Mouse (Mus musculus) heart, embryonic 13.5 days (tissue): Measurements from ENCODE around the gene Kdm2b. TPM values are rescaled to one million over a fixed set of nuclear protein-coding genes. Genes with fewer than 3 reads are reported as not detected.

Source experiments
- ATAC-seq: fragments of 200-750 bp; cut with Nextera tagmentation; 2 replicates; pipeline ENCODE4 v1.8.0; 2017; ENCODE audit warnings: moderate TSS enrichment; ENCODE audit not compliant: insufficient number of reproducible peaks, low FRiP score, low TSS enrichment; ENCODE audit errors: extremely low read depth
- H3K27ac ChIP-seq: fragments of 300-500 bp; sonication (generic); replicated peaks from 2 replicates; pipeline ENCODE4 v1.5.1; 2015; ENCODE audit warnings: moderate library complexity, mild to moderate bottlenecking, inconsistent platforms
- H3K27me3 ChIP-seq: fragments of 300-500 bp; sonication (generic); replicated peaks from 2 replicates; pipeline ENCODE4 v1.6.1; 2015; ENCODE audit warnings: mild to moderate bottlenecking, inconsistent platforms
- H3K36me3 ChIP-seq: fragments of 300-500 bp; sonication (generic); 2 replicates; pipeline ENCODE4 v1.6.1; 2015; ENCODE audit warnings: mild to moderate bottlenecking, inconsistent platforms
- H3K4me1 ChIP-seq: fragments of 300-500 bp; sonication (generic); 2 replicates; pipeline ENCODE4 v1.6.1; 2015; ENCODE audit warnings: inconsistent platforms
- H3K4me2 ChIP-seq: fragments of 300-500 bp; sonication (generic); 2 replicates; pipeline ENCODE4 v1.6.1; 2015; ENCODE audit warnings: inconsistent platforms, mild to moderate bottlenecking, moderate library complexity
- H3K4me3 ChIP-seq: fragments of 300-500 bp; sonication (generic); 2 replicates; pipeline ENCODE4 v1.5.1; 2015; ENCODE audit warnings: moderate library complexity, mild to moderate bottlenecking, inconsistent platforms
- H3K9ac ChIP-seq: fragments of 300-500 bp; sonication (generic); 2 replicates; pipeline ENCODE4 v1.6.1; 2015; ENCODE audit warnings: inconsistent platforms, mild to moderate bottlenecking, moderate library complexity
- H3K9me3 ChIP-seq: fragments of 300-500 bp; sonication (generic); 2 replicates; pipeline ENCODE4 v1.6.1; 2016; ENCODE audit warnings: inconsistent platforms
- WGBS: fragments of 180-500 bp; shearing (Covaris S2); methylation state at CpG from one replicate; pipeline ENCODE4 v1.1.7; 2015; ENCODE audit warnings: mixed read lengths; 5-methylcytosine and 5-hydroxymethylcytosine counted together
- polyA plus RNA-seq: library from polyadenylated mRNA; unstranded; fragments of >200 nt; fragmentation: Nextera tagmentation; extraction: Ambion mirVana; gene quantifications from 2 replicates; pipeline ENCODE4 v1.2.1, GENCODE M21; 2015

Gene Kdm2b
- 26.3 and 28.2 TPM in 2 replicates for polyA plus RNA-seq

DNA sequence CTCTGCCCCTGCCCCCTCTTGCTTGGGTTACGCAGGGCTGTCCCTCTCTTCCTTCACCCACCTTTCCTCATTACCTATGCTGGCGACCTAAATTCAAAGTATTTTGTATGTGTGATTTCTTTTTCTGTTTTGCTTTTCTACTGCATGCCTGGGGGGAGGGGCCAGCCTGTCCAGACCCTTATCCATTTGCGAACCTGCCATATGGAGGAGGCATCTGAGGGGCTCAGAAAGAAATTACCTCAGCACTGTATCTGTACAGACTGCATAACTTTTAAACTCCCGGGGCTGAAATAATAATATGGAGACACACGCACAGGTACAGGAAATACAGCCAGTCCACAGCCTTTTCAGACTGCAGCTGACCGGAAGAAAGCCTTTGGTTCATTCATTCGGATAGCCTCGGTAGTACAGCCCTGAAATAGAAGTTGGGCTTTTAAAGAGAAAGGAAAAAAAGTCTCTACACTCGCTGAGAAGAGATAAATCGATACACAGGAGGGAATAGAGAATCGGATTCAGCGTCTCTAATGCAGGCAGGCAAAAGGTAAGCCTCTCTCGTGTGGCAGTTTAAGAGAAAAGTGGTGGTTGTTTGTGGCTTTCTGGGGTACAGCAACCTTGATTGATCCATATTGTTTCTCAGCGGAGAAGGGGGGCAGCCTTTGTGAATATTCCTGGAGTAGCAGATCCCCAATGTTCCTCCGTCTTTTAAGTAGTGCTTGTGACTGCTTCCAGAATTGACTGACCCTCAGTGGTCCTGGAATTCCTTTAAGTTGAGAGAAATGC lies at the start of gene Kdm2b:
Kdm2b (minus strand) TSS at position 273 of the 780 bp plus-strand sequence.
- peak within 1 kb of the TSS; percentile 93 for H3K9ac ChIP-seq
- peak within 1 kb of the TSS; percentile 80 for H3K4me3 ChIP-seq
- no peaks in the 10 kb centered on the region for H3K9me3 ChIP-seq
- no peaks in the 10 kb centered on the region for H3K36me3 ChIP-seq
- H3K27me3 ChIP-seq, result peaks cover 12% of the 10 kb centered on the region; the same call in 1 of the 2 replicates
- H3K4me2 ChIP-seq, result peak within 1 kb of the TSS; percentile 99
- peaks cover 67% of the 10 kb centered on the region for H3K4me1 ChIP-seq
- H3K27ac ChIP-seq, result peak within 1 kb of the TSS; percentile 93
- ATAC-seq, result no peak
- 2% methylated on average over 15 of the region's 15 CpGs for WGBS

DNA sequence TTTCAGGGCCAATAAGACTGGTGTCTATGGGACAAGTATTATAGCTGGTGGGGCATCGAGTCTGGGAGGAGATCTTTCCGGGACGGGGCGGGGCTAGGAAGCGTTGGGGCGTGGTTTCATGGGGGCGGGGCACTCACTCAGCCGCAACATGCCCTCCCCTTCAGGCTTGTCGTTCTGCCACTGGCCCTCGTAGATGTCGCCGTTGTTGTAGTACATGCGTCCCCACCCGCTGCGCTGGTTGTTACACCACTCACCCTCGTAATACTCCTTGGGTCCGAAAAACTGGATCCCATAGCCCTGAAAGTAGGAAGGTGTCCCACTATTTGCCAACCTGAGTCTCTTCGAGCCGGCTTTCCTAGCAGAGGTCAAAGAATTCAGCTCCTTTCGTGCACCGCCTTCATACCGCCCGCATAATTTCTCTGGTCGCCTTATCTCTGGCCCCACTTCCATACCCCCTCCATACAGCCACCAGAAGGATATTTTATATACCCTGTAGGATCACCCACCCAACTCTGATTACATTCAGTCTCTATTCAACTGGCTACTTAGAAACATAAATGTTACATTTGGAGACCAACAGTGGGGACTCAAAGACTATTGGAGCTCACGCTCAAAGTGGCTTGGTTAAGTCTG lies 49.6 kb upstream of the Kdm2b start:
- H3K4me1 ChIP-seq, result peaks cover 19% of the 10 kb centered on the region
- WGBS, result 3% methylated on average over 25 of the region's 25 CpGs
- H3K27ac ChIP-seq, result no peak overlapping the region; the same call in 1 of the 2 replicates
- H3K4me2 ChIP-seq, result peak overlapping the region; percentile 82
- H3K9ac ChIP-seq, result peak overlapping the region; percentile 73
- H3K27me3 ChIP-seq, result no peaks in the 10 kb centered on the region
- peak; percentile 73 for ATAC-seq
- no peaks in the 10 kb centered on the region for H3K36me3 ChIP-seq
- no peaks in the 10 kb centered on the region for H3K9me3 ChIP-seq
- H3K4me3 ChIP-seq, result peak overlapping the region; percentile 50

DNA sequence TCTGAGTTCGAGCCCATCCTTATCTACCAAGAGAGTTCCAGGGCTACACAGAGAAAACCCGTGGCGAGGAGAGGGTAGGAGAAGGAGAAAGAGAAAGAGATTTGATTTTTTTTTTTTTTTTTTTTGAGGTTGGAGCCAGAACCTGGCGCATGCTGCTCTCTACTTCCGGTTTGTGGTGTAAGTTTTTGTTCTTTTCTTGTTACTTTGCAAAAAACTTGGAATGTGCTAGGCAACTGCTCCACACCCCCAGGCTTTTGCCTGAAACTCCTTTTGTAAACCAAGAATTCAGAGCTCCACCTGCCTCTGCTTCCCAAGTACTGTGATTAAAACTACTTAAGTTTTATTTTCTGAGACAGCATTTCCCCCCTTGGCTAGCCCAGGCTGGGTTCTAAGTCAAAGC lies 48.5 kb upstream of the Kdm2b start:
- 71% methylated on average over 5 of the region's 5 CpGs for WGBS
- Histone ChIP-seq H3K4me3 (no peak overlapping the region), H3K36me3 (no peaks in the 10 kb centered on the region), H3K9me3 (no peaks in the 10 kb centered on the region), H3K27ac (no peak overlapping the region), H3K4me1 (peaks cover 19% of the 10 kb centered on the region), H3K4me2 (no peak overlapping the region), H3K27me3 (no peaks in the 10 kb centered on the region), H3K9ac (no peak overlapping the region)
- ATAC-seq, result no peak

DNA sequence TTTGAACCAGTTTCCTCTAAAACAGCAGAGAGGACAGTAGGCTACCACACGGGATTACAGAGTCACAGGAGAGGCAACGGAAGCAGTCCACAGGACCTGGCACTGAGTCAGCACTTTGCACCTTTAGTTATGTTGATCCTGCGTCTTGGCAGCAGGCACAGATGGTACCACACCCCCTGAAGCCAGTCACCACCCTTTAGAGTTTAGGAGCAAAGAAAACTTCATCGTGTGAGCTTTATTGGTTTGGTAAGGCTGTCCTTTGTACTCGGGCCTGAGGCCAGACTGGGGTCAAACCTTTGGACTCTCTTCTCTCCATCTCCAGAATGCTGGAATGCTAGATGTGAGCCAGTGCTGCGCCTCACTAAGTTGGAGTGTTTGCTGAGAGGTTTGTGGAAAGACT lies 45.9 kb upstream of the Kdm2b start:
- Histone ChIP-seq H3K27ac (0 out of 2 replicates have a peak overlapping the region, but pooled peaks have one; percentile 15), H3K9me3 (no peaks in the 10 kb centered on the region), H3K27me3 (no peaks in the 10 kb centered on the region), H3K9ac (no peak overlapping the region), H3K36me3 (peaks cover 20% of the 10 kb centered on the region), H3K4me1 (peaks cover 19% of the 10 kb centered on the region), H3K4me2 (no peak overlapping the region), H3K4me3 (no peak overlapping the region)
- WGBS, result 31% methylated on average over 6 of the region's 6 CpGs
- no peak for ATAC-seq

DNA sequence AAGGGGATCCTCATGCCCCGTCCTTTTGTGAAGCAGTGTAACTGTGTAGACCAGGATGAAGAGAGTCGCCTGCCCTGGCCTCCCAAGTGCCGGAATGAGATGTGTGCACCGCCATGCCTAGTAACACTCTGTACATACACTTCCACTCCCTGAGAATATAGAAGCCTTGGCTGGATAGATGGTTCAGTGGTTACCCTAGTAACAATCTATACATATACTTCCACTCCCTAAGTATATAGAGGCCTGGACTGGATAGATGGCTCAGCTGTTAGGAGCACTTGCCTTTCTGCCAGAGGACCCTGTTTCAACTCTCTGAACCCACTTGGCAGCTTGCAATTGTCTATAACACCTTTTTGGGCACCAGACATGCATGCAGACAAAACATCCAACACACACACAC lies 45.5 kb upstream of the Kdm2b start:
- Histone ChIP-seq H3K9ac (no peak overlapping the region), H3K4me1 (peaks cover 19% of the 10 kb centered on the region), H3K4me3 (no peak overlapping the region), H3K27ac (0 out of 2 replicates have a peak overlapping the region, but pooled peaks have one; percentile 15), H3K27me3 (no peaks in the 10 kb centered on the region), H3K9me3 (no peaks in the 10 kb centered on the region), H3K4me2 (no peak overlapping the region), H3K36me3 (peaks cover 25% of the 10 kb centered on the region)
- 80% methylated on average over 4 of the region's 4 CpGs for WGBS
- no peak for ATAC-seq

DNA sequence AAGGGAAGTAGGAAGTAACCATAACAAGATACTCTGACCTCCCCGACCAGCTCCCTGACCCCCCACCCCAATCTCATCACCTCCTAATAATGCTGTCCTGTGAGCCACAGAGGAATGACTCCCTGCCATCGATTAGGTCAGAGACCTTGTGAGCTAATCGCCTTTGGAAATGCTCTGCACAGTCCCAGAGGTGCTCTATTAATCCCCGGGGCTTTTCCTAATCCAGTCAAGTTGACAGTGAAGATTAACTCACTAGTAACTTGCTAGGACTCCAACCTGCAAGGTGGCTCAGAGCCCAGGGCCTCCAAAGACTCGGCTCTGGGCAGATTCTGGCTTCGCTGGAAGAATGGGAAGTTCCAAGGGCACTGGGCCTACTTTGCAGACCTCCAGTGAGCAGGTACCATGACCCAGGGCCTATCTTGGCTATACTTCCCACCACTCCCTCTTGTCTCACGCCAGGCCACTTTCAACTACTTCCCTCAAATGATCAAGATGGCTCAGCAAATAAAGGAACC lies 44.1 kb upstream of the Kdm2b start:
- H3K9me3 ChIP-seq, result no peaks in the 10 kb centered on the region
- no peak for ATAC-seq
- H3K4me3 ChIP-seq, result no peak overlapping the region
- H3K27ac ChIP-seq, result no peak overlapping the region
- no peaks in the 10 kb centered on the region for H3K27me3 ChIP-seq
- no peak overlapping the region for H3K4me2 ChIP-seq
- 72% methylated on average over 7 of the region's 7 CpGs for WGBS
- no peak overlapping the region for H3K9ac ChIP-seq
- peaks cover 39% of the 10 kb centered on the region for H3K36me3 ChIP-seq
- H3K4me1 ChIP-seq, result peaks cover 17% of the 10 kb centered on the region

DNA sequence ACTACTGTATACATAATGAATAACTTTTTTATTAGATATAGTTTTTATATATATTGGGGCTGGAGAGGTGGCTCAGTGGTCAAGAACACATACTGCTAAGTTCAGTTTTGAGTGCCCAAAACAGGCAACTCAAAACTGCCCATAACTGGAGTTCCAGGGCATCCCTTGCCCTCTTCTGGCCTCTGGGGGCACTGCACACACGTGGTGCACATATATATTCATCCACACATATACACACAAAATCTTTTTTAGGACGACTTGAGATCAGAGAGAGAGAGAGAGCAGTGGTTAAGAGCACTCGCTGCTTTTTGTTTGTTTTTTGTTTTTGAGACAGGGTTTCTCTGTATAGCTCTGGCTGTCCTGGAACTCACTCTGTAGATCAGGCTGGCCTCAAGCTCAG lies 41.7 kb upstream of the Kdm2b start:
- Histone ChIP-seq H3K36me3 (peaks cover 44% of the 10 kb centered on the region), H3K27ac (no peak overlapping the region), H3K9me3 (no peaks in the 10 kb centered on the region), H3K4me1 (peaks cover 31% of the 10 kb centered on the region), H3K9ac (no peak overlapping the region), H3K4me2 (no peak overlapping the region), H3K27me3 (no peaks in the 10 kb centered on the region), H3K4me3 (no peak overlapping the region)
- no peak for ATAC-seq
- WGBS, result 94% methylated on average over 3 of the region's 3 CpGs

DNA sequence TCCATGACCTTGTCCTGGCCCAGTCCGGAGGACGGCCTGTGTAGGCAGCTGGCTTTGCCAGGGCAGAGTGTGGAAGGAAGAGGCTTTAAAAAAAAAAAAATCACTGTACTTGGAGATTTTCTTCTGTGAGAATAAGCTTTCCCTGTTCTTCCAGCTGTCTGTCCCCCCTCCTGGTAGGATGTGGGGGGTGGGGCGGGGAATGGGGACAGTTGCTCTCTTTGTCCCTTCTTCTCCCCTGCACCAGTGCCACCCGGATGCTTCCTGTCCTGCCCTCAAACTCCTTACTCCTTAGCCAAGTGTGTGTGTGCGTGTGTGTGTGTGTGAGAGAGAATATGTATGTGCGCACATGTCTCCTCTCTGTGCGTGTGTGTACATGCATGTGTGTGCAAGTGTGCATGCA lies 40.1 kb upstream of the Kdm2b start:
- ATAC-seq, result no peak
- 74% methylated on average over 7 of the region's 7 CpGs for WGBS

DNA sequence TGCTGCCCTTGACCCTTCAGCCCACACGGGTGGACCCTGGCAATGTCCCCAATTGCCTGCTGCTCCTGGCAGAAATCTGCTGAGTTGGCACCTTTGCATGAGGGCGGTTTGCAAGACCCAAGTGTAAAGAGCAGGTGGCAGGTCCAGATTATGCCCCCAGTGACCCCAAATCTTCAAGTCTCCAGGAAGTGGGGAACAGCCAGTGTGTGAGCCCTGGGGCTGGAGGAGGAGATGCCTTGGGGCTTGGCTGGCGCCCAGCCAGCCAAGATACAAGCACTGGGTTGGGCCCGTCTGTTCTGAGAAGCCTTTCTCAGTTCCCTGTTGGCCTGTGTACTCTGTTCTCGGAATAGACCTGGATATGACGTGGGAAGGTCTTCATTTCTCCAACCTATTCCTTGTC lies 37.8 kb upstream of the Kdm2b start:
- no peak for ATAC-seq
- no peak overlapping the region for H3K4me2 ChIP-seq
- H3K4me1 ChIP-seq, result peaks cover 36% of the 10 kb centered on the region
- no peak overlapping the region for H3K4me3 ChIP-seq
- no peak overlapping the region for H3K27ac ChIP-seq
- H3K9me3 ChIP-seq, result no peaks in the 10 kb centered on the region
- peaks cover 47% of the 10 kb centered on the region for H3K36me3 ChIP-seq
- H3K27me3 ChIP-seq, result no peaks in the 10 kb centered on the region
- no peak overlapping the region for H3K9ac ChIP-seq
- 50% methylated on average over 6 of the region's 6 CpGs for WGBS

More for the DNA sequence above, 40.1 kb upstream of the Kdm2b start:
- peaks cover 29% of the 10 kb centered on the region for H3K4me1 ChIP-seq
- H3K4me2 ChIP-seq, result no peak overlapping the region
- no peak overlapping the region for H3K4me3 ChIP-seq
- H3K36me3 ChIP-seq, result peaks cover 48% of the 10 kb centered on the region
- no peaks in the 10 kb centered on the region for H3K27me3 ChIP-seq
- no peak overlapping the region; the same call in 1 of the 2 replicates for H3K9ac ChIP-seq
- no peaks in the 10 kb centered on the region for H3K9me3 ChIP-seq
- H3K27ac ChIP-seq, result no peak overlapping the region

DNA sequence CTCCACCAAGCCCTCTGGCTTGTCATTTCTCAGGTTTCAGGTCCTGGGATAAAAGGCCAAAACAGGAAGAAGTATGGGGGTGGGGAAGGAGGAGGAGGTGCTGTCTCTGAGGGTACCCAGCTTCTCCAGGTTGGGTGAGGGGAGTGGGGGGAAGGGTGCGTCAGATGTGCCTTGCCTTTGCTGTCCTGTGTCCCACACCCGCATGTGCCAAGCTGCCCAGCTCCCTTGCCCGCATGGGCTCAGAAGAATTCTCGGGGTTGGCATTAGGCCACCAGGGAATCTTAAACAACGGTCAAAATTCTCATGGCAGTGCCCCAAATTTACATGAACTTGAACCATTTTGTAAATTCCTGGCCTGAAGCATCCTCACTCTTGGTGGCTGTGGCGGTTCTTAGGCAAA lies 36.8 kb upstream of the Kdm2b start:
- no peak for ATAC-seq
- no peak overlapping the region for H3K27ac ChIP-seq

DNA sequence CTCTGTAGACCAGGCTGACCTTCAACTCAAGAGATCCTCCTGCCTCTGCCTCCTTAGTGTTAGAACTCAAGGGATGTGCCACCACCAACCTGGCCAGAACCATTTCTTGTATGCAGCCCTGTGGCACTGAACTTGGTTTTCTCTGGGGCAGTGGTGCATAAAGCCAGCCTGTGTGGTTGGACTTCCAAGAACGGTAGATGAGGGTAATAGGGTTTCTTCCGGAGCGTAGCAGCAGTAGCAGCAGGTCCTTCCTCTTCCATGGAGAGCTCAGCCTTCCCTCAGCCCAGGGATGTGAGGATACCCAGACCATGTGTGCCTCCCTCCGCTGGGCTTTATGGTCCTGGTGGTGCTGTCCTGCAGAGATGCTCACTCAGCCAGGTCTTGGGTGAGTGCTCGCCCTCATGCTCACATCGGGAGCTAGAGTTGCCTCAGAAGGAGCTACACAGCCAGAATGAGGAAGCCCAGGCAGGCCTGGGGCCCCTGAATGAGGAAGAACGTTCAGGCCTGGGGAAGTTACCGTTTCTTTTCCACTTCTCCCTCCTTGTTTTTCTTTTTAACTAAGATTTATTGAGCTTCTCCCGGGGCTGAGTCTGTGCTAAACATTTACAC lies 35.4 kb upstream of the Kdm2b start:
- Histone ChIP-seq H3K4me1 (peaks cover 42% of the 10 kb centered on the region), H3K27ac (no peak overlapping the region), H3K9ac (no peak overlapping the region), H3K4me2 (no peak overlapping the region), H3K36me3 (peaks cover 23% of the 10 kb centered on the region), H3K4me3 (no peak overlapping the region), H3K9me3 (no peaks in the 10 kb centered on the region), H3K27me3 (no peaks in the 10 kb centered on the region)
- ATAC-seq, result no peak
- WGBS, result 72% methylated on average over 9 of the region's 9 CpGs

More for the DNA sequence above, 36.8 kb upstream of the Kdm2b start:
- Histone ChIP-seq H3K4me2 (no peak overlapping the region), H3K27me3 (no peaks in the 10 kb centered on the region), H3K4me1 (peaks cover 36% of the 10 kb centered on the region), H3K4me3 (no peak overlapping the region), H3K36me3 (peaks cover 37% of the 10 kb centered on the region), H3K9ac (no peak overlapping the region), H3K9me3 (no peaks in the 10 kb centered on the region)
- 59% methylated on average over 6 of the region's 6 CpGs for WGBS
